Mouse (Mus musculus) bone marrow macrophage, adult 2 months (primary cell): Measurements from ENCODE around the gene Cfap43.

Source experiments
- CTCF ChIP-seq: IDR thresholded peaks from 2 replicates; pipeline ENCODE4 v1.5.1; 2012; ENCODE audit warnings: low read depth, mild to moderate bottlenecking, low read length, moderate library complexity
- POLR2A ChIP-seq: IDR thresholded peaks from 2 replicates; pipeline ENCODE4 v1.6.1; 2012; ENCODE audit warnings: mild to moderate bottlenecking, low read depth, low read length, borderline replicate concordance

- TF ChIP-seq CTCF (no peak), POLR2A (no peak)
These were observed 15.7 kb upstream of the Cfap43 start for GRCm38 (mm10) chr19:47934636-47935238.
